Mouse (Mus musculus) testis, adult 2 months (tissue): Measurements from ENCODE around the gene Hltf.

ENCODE experiments used
- CTCF ChIP-seq: fragments of 200-500 bp; IDR thresholded peaks from 2 replicates; pipeline ENCODE4 v1.5.1; 2012; ENCODE audit warnings: low read depth, mild to moderate bottlenecking, inconsistent platforms, low read length, moderate library complexity; ENCODE audit not compliant: control insufficient read depth, insufficient read depth, insufficient replicate concordance
- POLR2A ChIP-seq: fragments of 200-500 bp; IDR thresholded peaks from 2 replicates; pipeline ENCODE4 v1.6.1; 2012; ENCODE audit warnings: low read depth, mild to moderate bottlenecking, inconsistent platforms, low read length, moderate library complexity; ENCODE audit not compliant: control insufficient read depth

GRCm38 (mm10) chr3:20141240-20141639 is 83.6 kb downstream of the Hltf start:
- TF ChIP-seq POLR2A (no peak), CTCF (no peak)
